Mouse (Mus musculus): ENCODE results near the gene Gdpd2. TPM values are rescaled to one million over a fixed set of nuclear protein-coding genes. Genes with fewer than 3 reads are reported as not detected.

Gene Gdpd2
- polyA plus RNA-seq, 1 experiment: not detected

DNA sequence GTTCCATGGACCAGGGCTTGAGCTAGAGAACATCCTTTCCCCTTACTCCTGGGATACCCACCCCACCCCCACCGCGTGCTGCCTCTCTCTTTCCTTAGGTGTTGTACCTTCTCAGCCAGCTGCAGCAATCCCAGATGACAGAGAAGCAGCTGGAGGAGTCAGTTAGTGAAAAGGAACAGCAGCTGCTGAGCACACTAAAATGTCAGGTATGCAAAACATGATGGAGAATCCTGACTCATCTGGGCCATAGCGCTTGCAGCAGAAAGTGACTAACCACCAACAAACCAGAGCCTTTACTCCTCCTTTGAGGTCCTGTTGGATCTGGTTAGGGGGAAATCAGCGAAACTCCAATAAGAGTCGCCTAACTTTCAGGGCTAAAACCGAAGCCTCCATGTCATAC, 13.5 kb upstream of the Gdpd2 start:
- H3K9ac ChIP-seq (ENCODE audit: low read depth, poor library complexity, severe bottlenecking): no peak overlapping the region
- no peak overlapping the region for H3K4me3 ChIP-seq (ENCODE audit: low read depth, low read length)
- no peak overlapping the region for H3K27ac ChIP-seq (ENCODE audit: insufficient read depth, low read length)
- peaks cover 9% of the 10 kb centered on the region for H3K36me3 ChIP-seq (ENCODE audit: control insufficient read depth, insufficient read depth, low read length, poor library complexity, severe bottlenecking)
- TF ChIP-seq POLR2A (IDR thresholded peaks at IDR 0.05; ENCODE audit: insufficient read depth, low read length) (no peak), EP300 (IDR thresholded peaks at IDR 0.05; ENCODE audit: insufficient read depth, low read depth, low read length) (no peak), CTCF (IDR thresholded peaks at IDR 0.05; ENCODE audit: low read depth, low read length) (no peak)
- H3K27me3 ChIP-seq (ENCODE audit: control insufficient read depth, insufficient read depth, low read length, poor library complexity, severe bottlenecking): no peaks in the 10 kb centered on the region
- H3K9me3 ChIP-seq (replicated peaks; ENCODE audit: control insufficient read depth, insufficient read depth, low read length, poor library complexity, severe bottlenecking): no peaks in the 10 kb centered on the region
- no peaks in the 10 kb centered on the region for H3K4me1 ChIP-seq (ENCODE audit: control insufficient read depth, insufficient read depth, low read length)

DNA sequence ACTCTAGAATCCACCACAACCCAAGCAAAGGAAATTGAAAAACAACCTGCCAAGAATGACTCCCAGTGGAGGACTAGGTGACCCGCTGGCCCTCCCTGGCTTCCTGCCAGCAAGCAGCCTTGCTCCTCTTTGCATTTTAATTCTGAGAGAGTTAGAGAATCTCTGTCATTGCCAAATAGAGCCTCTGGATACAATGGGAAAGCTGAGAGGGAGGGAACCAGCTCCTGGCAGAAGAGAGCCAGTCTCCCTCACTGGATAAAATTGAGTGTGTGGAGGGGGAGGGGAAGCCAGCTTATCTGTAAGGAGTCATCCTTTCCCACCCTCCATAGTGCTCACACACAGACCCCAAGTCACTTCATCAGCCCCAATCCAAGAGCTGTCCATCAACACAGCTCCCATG, 726 bp upstream of the Gdpd2 start:
- H3K27me3 ChIP-seq (ENCODE audit: control insufficient read depth, insufficient read depth, low read length, poor library complexity, severe bottlenecking): no peaks in the 10 kb centered on the region; the same call in 1 of the 2 replicates
- no peak overlapping the region for H3K27ac ChIP-seq (ENCODE audit: insufficient read depth, low read length)
- no peaks in the 10 kb centered on the region for H3K4me1 ChIP-seq (ENCODE audit: control insufficient read depth, insufficient read depth, low read length)
- TF ChIP-seq EP300 (IDR thresholded peaks at IDR 0.05; ENCODE audit: insufficient read depth, low read depth, low read length): no peak
- TF ChIP-seq POLR2A (IDR thresholded peaks at IDR 0.05; ENCODE audit: insufficient read depth, low read length): no peak
- no peak for TF ChIP-seq CTCF (IDR thresholded peaks at IDR 0.05; ENCODE audit: low read depth, low read length)
- H3K36me3 ChIP-seq (ENCODE audit: control insufficient read depth, insufficient read depth, low read length, poor library complexity, severe bottlenecking): peaks cover 14% of the 10 kb centered on the region
- no peak overlapping the region for H3K9ac ChIP-seq (ENCODE audit: low read depth, poor library complexity, severe bottlenecking)
- H3K9me3 ChIP-seq (replicated peaks; ENCODE audit: control insufficient read depth, insufficient read depth, low read length, poor library complexity, severe bottlenecking): no peaks in the 10 kb centered on the region
- H3K4me3 ChIP-seq (ENCODE audit: low read depth, low read length): no peak overlapping the region

DNA sequence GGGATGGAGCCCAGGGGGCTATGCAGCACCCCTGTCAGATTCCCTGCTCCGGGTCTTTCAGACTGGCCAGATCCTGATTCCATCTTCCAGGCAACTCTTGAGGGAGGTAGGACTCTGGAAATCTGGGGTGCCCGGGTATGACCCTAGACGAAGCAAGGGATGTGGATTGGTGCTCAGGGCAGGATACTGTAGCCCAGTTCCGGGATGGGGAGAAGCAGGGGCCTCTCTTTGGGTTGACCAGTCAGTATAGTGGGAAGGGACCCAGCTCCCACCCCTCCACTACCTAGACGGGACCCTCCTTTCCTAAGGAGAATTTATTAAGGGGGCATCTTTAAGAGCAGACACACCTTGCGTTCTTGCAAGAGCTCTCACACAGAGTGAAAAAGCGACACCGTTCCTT, 593 bp downstream of the Gdpd2 start:
- Histone ChIP-seq H3K4me1 (ENCODE audit: control insufficient read depth, insufficient read depth, low read length) (no peaks in the 10 kb centered on the region), H3K9ac (ENCODE audit: low read depth, poor library complexity, severe bottlenecking) (peak overlapping the region; percentile 37; the same call in 1 of the 2 replicates), H3K27me3 (ENCODE audit: control insufficient read depth, insufficient read depth, low read length, poor library complexity, severe bottlenecking) (no peaks in the 10 kb centered on the region; the same call in 1 of the 2 replicates), H3K9me3 (replicated peaks; ENCODE audit: control insufficient read depth, insufficient read depth, low read length, poor library complexity, severe bottlenecking) (no peaks in the 10 kb centered on the region), H3K36me3 (ENCODE audit: control insufficient read depth, insufficient read depth, low read length, poor library complexity, severe bottlenecking) (peaks cover 8% of the 10 kb centered on the region), H3K27ac (ENCODE audit: insufficient read depth, low read length) (no peak overlapping the region), H3K4me3 (ENCODE audit: low read depth, low read length) (no peak overlapping the region)
- no peak for TF ChIP-seq POLR2A (IDR thresholded peaks at IDR 0.05; ENCODE audit: insufficient read depth, low read length)
- TF ChIP-seq CTCF (IDR thresholded peaks at IDR 0.05; ENCODE audit: low read depth, low read length): no peak
- TF ChIP-seq EP300 (IDR thresholded peaks at IDR 0.05; ENCODE audit: insufficient read depth, low read depth, low read length): no peak

DNA sequence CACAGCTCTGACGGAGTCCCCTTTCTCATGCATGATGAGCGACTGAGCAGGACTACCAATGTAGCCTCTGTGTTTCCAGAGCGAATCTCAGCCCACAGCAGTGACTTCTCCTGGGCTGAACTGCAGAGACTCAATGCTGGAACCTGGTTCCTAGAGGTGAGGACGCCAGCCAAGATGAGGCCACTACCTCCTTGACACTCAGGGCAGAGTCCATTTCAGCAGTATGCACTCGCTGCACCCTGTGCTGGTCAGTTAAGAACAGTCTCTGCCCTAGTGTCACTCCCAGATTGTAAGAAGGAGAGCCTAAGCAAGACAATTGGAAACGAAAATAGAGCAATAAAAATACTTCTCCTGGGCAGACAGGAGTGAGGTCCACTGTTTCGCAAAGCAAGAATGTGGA, 4.7 kb downstream of the Gdpd2 start:
- Histone ChIP-seq H3K36me3 (ENCODE audit: control insufficient read depth, insufficient read depth, low read length, poor library complexity, severe bottlenecking) (no peaks in the 10 kb centered on the region), H3K27ac (ENCODE audit: insufficient read depth, low read length) (no peak overlapping the region), H3K27me3 (ENCODE audit: control insufficient read depth, insufficient read depth, low read length, poor library complexity, severe bottlenecking) (no peaks in the 10 kb centered on the region; the same call in 1 of the 2 replicates), H3K4me1 (ENCODE audit: control insufficient read depth, insufficient read depth, low read length) (no peaks in the 10 kb centered on the region), H3K4me3 (ENCODE audit: low read depth, low read length) (no peak overlapping the region), H3K9ac (ENCODE audit: low read depth, poor library complexity, severe bottlenecking) (no peak overlapping the region), H3K9me3 (replicated peaks; ENCODE audit: control insufficient read depth, insufficient read depth, low read length, poor library complexity, severe bottlenecking) (no peaks in the 10 kb centered on the region)
- TF ChIP-seq POLR2A (IDR thresholded peaks at IDR 0.05; ENCODE audit: insufficient read depth, low read length): no peak
- TF ChIP-seq CTCF (IDR thresholded peaks at IDR 0.05; ENCODE audit: low read depth, low read length): no peak
- no peak for TF ChIP-seq EP300 (IDR thresholded peaks at IDR 0.05; ENCODE audit: insufficient read depth, low read depth, low read length)

- no peaks in the 10 kb centered on the region for H3K4me1 ChIP-seq (ENCODE audit: control insufficient read depth, insufficient read depth, low read length)
- no peaks in the 10 kb centered on the region for H3K36me3 ChIP-seq (ENCODE audit: control insufficient read depth, insufficient read depth, low read length, poor library complexity, severe bottlenecking)
- TF ChIP-seq CTCF (IDR thresholded peaks at IDR 0.05; ENCODE audit: low read depth, low read length) (peak; percentile 57), POLR2A (IDR thresholded peaks at IDR 0.05; ENCODE audit: insufficient read depth, low read length) (no peak), EP300 (IDR thresholded peaks at IDR 0.05; ENCODE audit: insufficient read depth, low read depth, low read length) (no peak)
- H3K9ac ChIP-seq (ENCODE audit: low read depth, poor library complexity, severe bottlenecking): no peak overlapping the region
- H3K4me3 ChIP-seq (ENCODE audit: low read depth, low read length): no peak overlapping the region
- no peak overlapping the region for H3K27ac ChIP-seq (ENCODE audit: insufficient read depth, low read length)
- no peaks in the 10 kb centered on the region for H3K27me3 ChIP-seq (ENCODE audit: control insufficient read depth, insufficient read depth, low read length, poor library complexity, severe bottlenecking)
- H3K9me3 ChIP-seq (replicated peaks; ENCODE audit: control insufficient read depth, insufficient read depth, low read length, poor library complexity, severe bottlenecking): no peaks in the 10 kb centered on the region
These were observed 9.2 kb downstream of the Gdpd2 start for GRCm38 (mm10) chrX:100738918-100739317.

GRCm38 (mm10) chrX:100739443-100739842, 9.8 kb downstream of the Gdpd2 start:
- Histone ChIP-seq H3K27ac (ENCODE audit: insufficient read depth, low read length) (no peak overlapping the region), H3K4me3 (ENCODE audit: low read depth, low read length) (peak overlapping the region; percentile 73), H3K4me1 (ENCODE audit: control insufficient read depth, insufficient read depth, low read length) (no peaks in the 10 kb centered on the region), H3K9ac (ENCODE audit: low read depth, poor library complexity, severe bottlenecking) (no peak overlapping the region), H3K27me3 (ENCODE audit: control insufficient read depth, insufficient read depth, low read length, poor library complexity, severe bottlenecking) (no peaks in the 10 kb centered on the region), H3K36me3 (ENCODE audit: control insufficient read depth, insufficient read depth, low read length, poor library complexity, severe bottlenecking) (no peaks in the 10 kb centered on the region), H3K9me3 (replicated peaks; ENCODE audit: control insufficient read depth, insufficient read depth, low read length, poor library complexity, severe bottlenecking) (no peaks in the 10 kb centered on the region)
- TF ChIP-seq EP300 (IDR thresholded peaks at IDR 0.05; ENCODE audit: insufficient read depth, low read depth, low read length) (no peak), CTCF (IDR thresholded peaks at IDR 0.05; ENCODE audit: low read depth, low read length) (no peak), POLR2A (IDR thresholded peaks at IDR 0.05; ENCODE audit: insufficient read depth, low read length) (no peak)
